Mouse (Mus musculus) c-Kit-negative CD71-positive TER-119-positive erythroid progenitor cells, embryonic 14.5 days (primary cell): Measurements from ENCODE around the gene Cfap65.

ENCODE experiments used
- DNase-seq: peaks from one replicate; pipeline ENCODE4 v3.0.0-alpha.2; 2013; ENCODE audit warnings: low read depth, low spot score

The Cfap65 gene

GRCm38 (mm10) chr1:74935402-74935801, at the start of gene Cfap65:
Cfap65 (minus strand) TSS chr1:74935599.
- DNase-seq = no peak

DNA sequence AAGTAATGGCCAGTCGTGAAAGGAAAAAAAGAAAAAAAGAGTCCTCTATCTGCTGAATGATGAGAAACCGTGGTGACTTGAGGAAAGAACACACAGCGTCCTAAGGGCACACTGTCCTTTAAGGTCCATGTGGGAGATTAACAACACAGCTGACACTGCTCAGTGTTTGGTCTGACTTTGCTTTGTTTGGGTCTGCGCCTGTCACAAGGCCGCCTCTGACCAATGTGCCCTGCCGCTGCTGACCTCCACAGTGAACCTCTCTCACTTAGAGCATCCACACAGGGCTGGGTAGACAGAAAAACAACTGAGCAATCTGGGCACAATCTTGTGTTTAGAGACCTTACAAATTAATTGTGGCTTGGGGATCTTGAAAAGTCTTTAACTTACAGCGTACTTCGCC, 41.6 kb upstream of the Cfap65 start:
- DNase-seq = no peak

DNA sequence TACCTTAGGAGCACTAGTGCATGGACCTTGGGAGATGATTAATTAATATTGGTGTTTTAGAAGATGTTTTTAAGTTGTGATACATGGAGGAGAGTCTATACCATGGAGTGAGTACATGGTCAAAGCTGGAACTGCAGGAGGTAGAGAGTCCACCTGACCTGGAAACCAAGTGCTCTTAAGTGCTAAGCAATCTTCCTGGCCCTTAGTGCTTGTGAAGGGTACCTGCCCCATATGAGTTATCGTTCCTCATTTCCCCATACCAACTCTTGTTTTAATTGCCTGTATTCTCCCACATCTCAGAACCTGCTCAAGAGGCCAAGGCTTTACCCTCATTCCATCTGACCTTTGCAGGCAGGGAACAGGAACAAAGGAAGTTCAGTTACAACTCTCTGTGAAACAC, 40.5 kb upstream of the Cfap65 start:
- no peak for DNase-seq

DNA sequence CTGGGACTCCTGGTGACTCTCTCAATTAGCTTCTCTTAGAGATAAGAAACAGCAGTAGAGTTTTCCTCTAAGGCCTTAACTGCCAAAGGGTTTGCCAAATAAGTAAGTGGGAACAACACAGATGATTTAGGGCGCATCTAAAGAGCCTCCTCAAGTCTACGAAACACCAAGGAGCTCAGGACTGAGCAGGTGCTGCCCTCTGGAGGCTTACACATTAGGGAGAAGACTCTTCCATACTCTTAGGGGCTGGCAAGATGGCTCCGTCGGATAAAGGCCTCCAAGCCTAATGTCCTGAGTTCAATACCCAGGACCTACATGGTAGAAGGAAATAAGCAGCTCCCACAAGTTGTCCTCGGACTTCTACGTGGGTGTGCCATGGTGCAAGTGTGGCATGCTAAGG, 38.2 kb upstream of the Cfap65 start:
- DNase-seq = no peak

DNA sequence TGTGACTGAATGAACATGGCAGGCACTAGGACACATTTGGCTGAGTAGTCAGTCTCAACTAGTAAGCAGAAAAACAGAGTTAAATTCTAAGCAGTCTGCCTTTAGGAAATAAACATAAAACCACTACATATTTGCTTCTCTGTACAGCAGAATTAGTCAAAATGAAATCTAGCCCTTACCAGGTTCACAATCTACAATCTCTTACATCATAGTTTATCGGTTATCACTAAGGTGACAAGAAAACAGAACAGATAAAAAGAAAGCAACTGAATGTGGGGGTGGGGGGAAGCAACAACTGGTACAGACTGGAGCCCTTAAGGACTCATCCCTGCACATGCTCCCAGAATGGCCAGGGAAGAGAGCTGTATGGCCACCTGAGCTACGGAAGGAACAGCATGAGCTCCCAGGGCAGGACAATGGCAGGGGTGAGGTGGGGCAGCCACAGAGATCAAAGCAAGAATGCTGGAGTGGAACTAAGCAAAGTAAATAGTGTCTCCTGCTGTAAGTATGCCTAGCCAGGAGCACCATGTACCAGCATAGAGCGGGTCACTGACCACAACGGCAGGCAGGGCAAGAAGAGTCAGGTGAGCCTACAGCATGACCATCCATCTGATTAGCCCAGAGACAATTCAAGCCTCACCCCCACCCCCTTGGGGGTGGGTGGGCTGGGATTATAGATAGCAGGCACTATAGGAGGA, 36.1 kb upstream of the Cfap65 start:
- no peak for DNase-seq

DNA sequence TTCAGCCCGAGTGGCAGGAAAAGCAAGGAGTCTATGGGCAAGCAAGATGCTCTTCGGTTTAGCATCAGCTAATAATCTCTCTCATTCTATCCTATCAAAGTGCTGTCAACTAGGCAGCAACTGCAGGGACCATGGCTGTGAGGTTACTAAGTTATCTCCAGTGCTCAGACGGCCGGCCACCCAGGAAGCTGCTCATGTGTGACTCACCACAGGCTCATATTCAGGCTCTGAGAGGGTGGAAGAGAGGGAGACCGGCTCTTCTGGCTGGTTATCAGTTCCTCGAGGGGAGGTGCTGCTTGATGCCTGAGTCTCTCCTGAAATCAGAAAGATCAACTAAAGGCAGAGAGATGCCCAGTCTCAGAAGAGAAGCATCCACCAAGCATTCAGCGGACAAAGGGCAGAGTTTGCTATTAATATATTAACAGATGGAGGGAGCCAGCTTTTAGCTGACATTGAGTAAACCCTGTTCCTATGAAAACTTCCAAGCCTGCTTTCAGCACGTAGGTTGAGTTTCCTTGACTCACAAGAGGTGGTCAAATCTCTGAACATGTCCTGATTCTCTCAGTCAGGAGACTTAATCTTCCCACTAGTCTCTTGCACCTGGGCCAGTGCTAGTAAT, 32.7 kb upstream of the Cfap65 start:
- DNase-seq = no peak

GRCm38 (mm10) chr1:74964494-74965215, 29.3 kb upstream of the Cfap65 start:
- DNase-seq = no peak

GRCm38 (mm10) chr1:74962853-74963227, 27.4 kb upstream of the Cfap65 start:
- no peak for DNase-seq

DNA sequence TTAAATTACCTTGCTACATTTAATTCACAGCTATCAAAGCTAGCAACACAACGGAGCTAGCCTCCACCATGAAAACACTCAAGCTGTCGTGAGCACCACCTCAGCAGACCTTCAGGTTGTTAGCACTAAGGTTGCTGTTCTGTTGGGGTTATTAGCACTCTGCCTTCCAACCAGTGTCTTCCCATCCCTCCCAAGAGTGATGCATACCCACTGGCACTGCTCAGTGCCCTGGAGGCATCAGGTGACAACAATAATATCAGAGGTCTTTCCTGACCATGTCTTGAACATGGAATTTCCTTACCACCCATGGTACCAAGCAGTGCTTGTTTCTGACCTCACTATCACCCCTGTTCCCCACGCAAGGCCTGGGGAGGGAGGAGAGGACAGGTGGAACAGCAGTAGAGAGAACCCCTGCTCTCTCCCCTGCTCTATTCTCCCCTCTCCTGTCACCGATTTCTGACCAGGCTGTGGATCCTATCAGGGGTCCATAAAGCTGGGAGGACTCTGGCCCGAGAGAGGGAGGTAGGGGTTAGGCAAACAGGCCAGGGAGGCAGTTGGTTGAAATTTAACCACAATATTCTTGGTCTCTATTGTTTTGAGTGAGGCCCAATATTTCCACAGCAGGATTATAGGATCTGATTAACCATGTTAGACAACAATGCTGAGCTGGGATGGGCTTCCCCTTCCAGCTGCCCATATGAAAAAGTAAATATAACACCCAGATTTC, 26.9 kb upstream of the Cfap65 start:
- no peak for DNase-seq

DNA sequence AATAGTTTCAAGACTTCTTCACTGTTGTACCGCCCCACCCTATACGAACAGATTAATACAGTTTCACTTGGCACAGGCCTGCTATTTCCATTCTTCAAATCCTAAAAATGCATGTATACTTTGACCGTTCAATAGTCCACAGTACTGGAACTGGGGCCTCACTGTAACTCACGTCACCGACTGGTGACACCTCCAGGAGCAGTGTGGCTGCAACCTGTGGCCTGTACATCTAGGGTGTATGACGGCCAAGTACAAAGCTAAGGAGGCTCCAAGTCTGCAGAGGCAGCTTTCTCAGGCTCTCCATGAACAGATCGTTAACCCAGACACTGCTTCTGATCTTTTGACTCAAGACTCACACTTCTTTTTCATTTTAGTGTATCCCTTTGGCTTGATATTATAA, 26.3 kb upstream of the Cfap65 start:
- no peak for DNase-seq

DNA sequence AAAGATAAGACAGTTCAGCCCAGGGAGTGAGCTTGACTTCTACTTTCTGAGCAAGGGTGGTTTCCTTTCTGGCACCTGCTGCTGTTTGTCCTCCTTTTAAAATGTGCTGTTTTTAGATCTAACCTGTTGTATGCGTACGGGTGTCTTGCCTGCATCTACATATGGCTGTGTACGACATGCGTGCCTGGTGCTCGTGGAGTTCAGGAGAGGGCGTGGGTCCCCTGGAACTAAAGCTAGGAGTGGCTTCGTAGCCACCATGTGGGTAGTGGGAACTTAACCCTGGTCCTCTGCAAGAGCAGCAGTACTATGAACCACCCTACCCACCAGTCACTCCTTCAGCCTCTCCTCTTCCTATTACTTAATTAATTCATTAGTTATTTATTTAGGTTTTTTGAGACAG, 24.7 kb upstream of the Cfap65 start:
- DNase-seq = no peak

GRCm38 (mm10) chr1:74951556-74952210, 16.3 kb upstream of the Cfap65 start, which contains the start of gene Ihh:
Ihh (minus strand) TSS chr1:74951672.
- DNase-seq = no peak

- DNase-seq = no peak
Measured at GRCm38 (mm10) chr1:74950576-74951490, 15.4 kb upstream of the Cfap65 start.

GRCm38 (mm10) chr1:74950066-74950465, 14.7 kb upstream of the Cfap65 start:
- no peak for DNase-seq

DNA sequence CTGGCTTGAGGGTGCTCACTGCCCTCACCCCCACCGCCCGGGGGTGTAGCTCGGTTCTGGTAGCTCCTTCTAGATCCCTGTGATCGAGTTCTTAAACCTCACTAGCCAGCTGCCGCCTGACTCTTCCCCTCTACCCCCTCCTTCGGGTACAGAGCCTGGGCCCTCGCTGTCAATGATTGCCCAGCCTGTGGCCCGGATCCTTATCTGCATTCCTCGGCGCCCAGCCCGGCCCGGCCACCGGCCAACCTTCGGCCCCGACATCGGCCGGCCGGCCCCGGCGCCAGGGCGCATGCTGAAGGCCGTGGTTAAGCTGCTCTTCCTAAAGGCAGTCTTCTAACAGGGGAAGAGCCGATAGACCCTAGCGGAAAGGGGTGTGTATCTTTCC, 14.3 kb upstream of the Cfap65 start:
- no peak for DNase-seq

DNA sequence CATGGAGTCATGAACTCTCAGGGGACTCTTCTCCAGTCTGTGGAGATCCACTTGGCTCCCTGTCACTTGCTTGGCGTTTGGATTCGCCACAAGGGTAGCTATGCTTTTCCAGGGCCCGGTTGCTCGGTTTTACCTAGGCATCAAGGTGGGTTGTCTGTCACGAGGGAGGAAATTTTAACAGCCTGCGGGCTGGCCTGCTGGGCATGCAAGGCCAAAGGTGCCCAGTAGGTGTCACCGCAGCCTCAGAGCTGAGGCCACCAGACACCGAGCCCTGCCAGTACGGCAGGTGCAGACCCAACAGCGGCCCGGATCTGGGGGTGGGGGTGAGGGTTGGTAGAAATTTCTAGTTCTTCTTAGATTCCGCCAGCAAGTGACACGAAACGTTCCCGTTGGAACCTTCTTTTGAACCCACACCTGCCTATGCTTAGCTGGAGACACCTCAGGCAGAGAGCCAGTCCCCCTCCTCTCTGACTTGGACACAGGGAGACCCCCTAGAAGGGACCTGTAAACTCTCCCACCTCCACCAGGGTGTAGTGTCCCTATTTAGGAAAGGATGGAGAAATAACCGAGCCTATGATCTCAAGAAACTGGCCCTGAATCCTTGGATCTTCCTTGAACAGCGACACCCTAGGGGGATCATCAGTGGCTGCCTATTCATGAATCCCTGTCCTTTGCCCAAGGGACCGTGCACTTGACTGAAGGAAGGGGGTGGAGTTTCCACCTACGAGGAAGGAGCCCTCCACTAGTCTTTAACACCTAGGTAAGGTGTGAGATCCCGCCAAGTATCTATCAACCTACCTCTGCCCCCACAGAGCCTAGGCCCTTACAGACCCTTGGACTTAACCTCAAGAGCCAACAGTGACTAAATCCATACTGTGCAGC, 13.6 kb upstream of the Cfap65 start:
- DNase-seq = no peak

GRCm38 (mm10) chr1:74947986-74948670, 12.7 kb upstream of the Cfap65 start:
- no peak for DNase-seq

GRCm38 (mm10) chr1:74941651-74942360, 6.4 kb upstream of the Cfap65 start:
- DNase-seq = no peak
